Mouse (Mus musculus) E14TG2a.4 (cell line): Measurements from ENCODE around the gene Farp1.
A peak's percentile ranks its signal among the peaks of the same experiment; 100 is the strongest.

Experiments
- H3K27me3 ChIP-seq: 2 replicates; pipeline ENCODE4 v1.6.1; 2014; ENCODE audit warnings: low read length, control low read depth; ENCODE audit not compliant: insufficient read depth
- H3K36me3 ChIP-seq: 2 replicates; pipeline ENCODE4 v1.6.1; 2014; ENCODE audit warnings: low read length, control low read depth; ENCODE audit not compliant: insufficient read depth
- H3K4me1 ChIP-seq: replicated peaks from 2 replicates; pipeline ENCODE4 v1.6.1; 2014; ENCODE audit warnings: low read depth, low read length, control low read depth
- H3K4me3 ChIP-seq: replicated peaks from 2 replicates; pipeline ENCODE4 v1.5.1; 2014; ENCODE audit warnings: mild to moderate bottlenecking, low read length
- H3K9me3 ChIP-seq: 2 replicates; pipeline ENCODE4 v1.6.1; 2014; ENCODE audit warnings: low read length, control low read depth
- CTCF ChIP-seq: conservative IDR thresholded peaks from 2 replicates; pipeline ENCODE4 v1.5.1; 2014; ENCODE audit warnings: low read length
- NANOG ChIP-seq: IDR thresholded peaks from 2 replicates; pipeline ENCODE4 v1.6.1; 2014; ENCODE audit warnings: borderline replicate concordance, low read length, mixed read lengths
- POU5F1 ChIP-seq: IDR thresholded peaks from 2 replicates; pipeline ENCODE4 v1.6.1; 2014; ENCODE audit warnings: low read length, borderline replicate concordance

Gene Farp1

GRCm38 (mm10) chr14:121214636-121215257 is 179.7 kb downstream of the Farp1 start:
- Histone ChIP-seq H3K27me3 (no peaks in the 10 kb centered on the region), H3K36me3 (no peaks in the 10 kb centered on the region), H3K4me1 (peaks cover 32% of the 10 kb centered on the region), H3K9me3 (no peaks in the 10 kb centered on the region), H3K4me3 (no peak overlapping the region)
- no peak for TF ChIP-seq CTCF
- TF ChIP-seq POU5F1, result no peak
- no peak for TF ChIP-seq NANOG

- no peak overlapping the region for H3K4me3 ChIP-seq
- peaks cover 21% of the 10 kb centered on the region for H3K4me1 ChIP-seq
- H3K9me3 ChIP-seq, result no peaks in the 10 kb centered on the region
- no peaks in the 10 kb centered on the region for H3K36me3 ChIP-seq
- TF ChIP-seq CTCF, result no peak
- TF ChIP-seq POU5F1, result no peak
- TF ChIP-seq NANOG, result no peak
- H3K27me3 ChIP-seq, result no peaks in the 10 kb centered on the region
Observed at GRCm38 (mm10) chr14:121215817-121216216, 180.8 kb downstream of the Farp1 start.

GRCm38 (mm10) chr14:121216672-121217071 is 181.7 kb downstream of the Farp1 start:
- H3K27me3 ChIP-seq, result no peaks in the 10 kb centered on the region
- no peak overlapping the region for H3K4me3 ChIP-seq
- peaks cover 4% of the 10 kb centered on the region; the same call in 1 of the 2 replicates for H3K9me3 ChIP-seq
- no peaks in the 10 kb centered on the region for H3K36me3 ChIP-seq
- peaks cover 21% of the 10 kb centered on the region for H3K4me1 ChIP-seq
- TF ChIP-seq NANOG (no peak), POU5F1 (no peak), CTCF (no peak)

- peaks cover 21% of the 10 kb centered on the region for H3K4me1 ChIP-seq
- TF ChIP-seq POU5F1, result no peak
- TF ChIP-seq NANOG, result no peak
- TF ChIP-seq CTCF, result peak; percentile 69
- H3K36me3 ChIP-seq, result no peaks in the 10 kb centered on the region
- H3K4me3 ChIP-seq, result no peak overlapping the region
- no peaks in the 10 kb centered on the region for H3K27me3 ChIP-seq
- H3K9me3 ChIP-seq, result peaks cover 4% of the 10 kb centered on the region; the same call in 1 of the 2 replicates
Observed at GRCm38 (mm10) chr14:121218620-121219019, 183.6 kb downstream of the Farp1 start.

- Histone ChIP-seq H3K36me3 (no peaks in the 10 kb centered on the region), H3K4me3 (no peak overlapping the region), H3K4me1 (peaks cover 20% of the 10 kb centered on the region), H3K9me3 (peaks cover 4% of the 10 kb centered on the region; the same call in 1 of the 2 replicates), H3K27me3 (no peaks in the 10 kb centered on the region)
- no peak for TF ChIP-seq POU5F1
- peak; percentile 41; the same call in 1 of the 2 replicates for TF ChIP-seq NANOG
Observed at GRCm38 (mm10) chr14:121219226-121220039, 184.4 kb downstream of the Farp1 start.

- Histone ChIP-seq H3K4me1 (peaks cover 15% of the 10 kb centered on the region), H3K9me3 (peaks cover 4% of the 10 kb centered on the region; the same call in 1 of the 2 replicates), H3K36me3 (no peaks in the 10 kb centered on the region), H3K27me3 (no peaks in the 10 kb centered on the region), H3K4me3 (no peak overlapping the region)
- TF ChIP-seq NANOG (no peak), CTCF (no peak), POU5F1 (no peak)
Observed at GRCm38 (mm10) chr14:121220040-121220322, 185.0 kb downstream of the Farp1 start.

- H3K4me1 ChIP-seq, result peaks cover 11% of the 10 kb centered on the region
- H3K4me3 ChIP-seq, result no peak overlapping the region
- H3K9me3 ChIP-seq, result peaks cover 4% of the 10 kb centered on the region; the same call in 1 of the 2 replicates
- no peaks in the 10 kb centered on the region for H3K27me3 ChIP-seq
- TF ChIP-seq POU5F1 (no peak), CTCF (peak; percentile 39)
- no peaks in the 10 kb centered on the region for H3K36me3 ChIP-seq
Observed at GRCm38 (mm10) chr14:121220723-121221122, 185.7 kb downstream of the Farp1 start.

- peaks cover 6% of the 10 kb centered on the region; the same call in 1 of the 2 replicates for H3K9me3 ChIP-seq
- H3K4me1 ChIP-seq, result no peaks in the 10 kb centered on the region
- TF ChIP-seq CTCF (no peak), POU5F1 (no peak), NANOG (no peak)
- no peak overlapping the region for H3K4me3 ChIP-seq
- H3K36me3 ChIP-seq, result no peaks in the 10 kb centered on the region
- no peaks in the 10 kb centered on the region for H3K27me3 ChIP-seq
Observed at GRCm38 (mm10) chr14:121225804-121226203, 190.8 kb downstream of the Farp1 start.

- no peaks in the 10 kb centered on the region for H3K36me3 ChIP-seq
- no peaks in the 10 kb centered on the region for H3K4me1 ChIP-seq
- H3K27me3 ChIP-seq, result no peaks in the 10 kb centered on the region
- H3K9me3 ChIP-seq, result peaks cover 6% of the 10 kb centered on the region; the same call in 1 of the 2 replicates
- TF ChIP-seq CTCF (no peak), POU5F1 (no peak), NANOG (no peak)
- H3K4me3 ChIP-seq, result no peak overlapping the region
Observed at GRCm38 (mm10) chr14:121229036-121229773, 194.2 kb downstream of the Farp1 start.
